Mouse (Mus musculus) CH12.LX (cell line): Measurements from ENCODE around the gene Pde3a.

ENCODE experiments used
- CHD1 ChIP-seq: IDR thresholded peaks from 2 replicates; pipeline ENCODE4 v1.6.1; 2012; ENCODE audit warnings: low read depth, low read length, improper control_type of control experiment, inconsistent platforms
- CTCF ChIP-seq, 2 experiments: IDR thresholded peaks in 1 of 2; conservative IDR thresholded peaks in 1 of 2; 2 replicates each; pipeline ENCODE4 v1.5.1; 2011 to 2012; ENCODE audit warnings: low read depth in 2 of 2, low read length in 2 of 2, improper control_type of control experiment in 1 of 2, inconsistent platforms in 1 of 2, mild to moderate bottlenecking in 1 of 2, moderate library complexity in 1 of 2
- E2F4 ChIP-seq: IDR thresholded peaks from 2 replicates; pipeline ENCODE4 v1.6.1; 2011; ENCODE audit warnings: low read depth, low read length, improper control_type of control experiment; ENCODE audit not compliant: insufficient replicate concordance
- ELF1 ChIP-seq: IDR thresholded peaks from 2 replicates; pipeline ENCODE4 v1.6.1; 2014; ENCODE audit warnings: low read depth, mild to moderate bottlenecking, inconsistent platforms, low read length, improper control_type of control experiment
- EP300 ChIP-seq: IDR thresholded peaks from 2 replicates; pipeline ENCODE4 v1.6.1; 2011; ENCODE audit warnings: low read length, improper control_type of control experiment
- JUND ChIP-seq: conservative IDR thresholded peaks from 2 replicates; pipeline ENCODE4 v1.6.1; 2011; ENCODE audit warnings: low read depth, low read length, improper control_type of control experiment
- MAX ChIP-seq: IDR thresholded peaks from 2 replicates; pipeline ENCODE4 v1.6.1; 2011; ENCODE audit warnings: low read length, improper control_type of control experiment
- MAZ ChIP-seq: IDR thresholded peaks from 2 replicates; pipeline ENCODE4 v1.6.1; 2012; ENCODE audit warnings: low read depth, mild to moderate bottlenecking, inconsistent platforms, low read length, improper control_type of control experiment, moderate library complexity
- POLR2AphosphoS2 ChIP-seq: IDR thresholded peaks from 2 replicates; pipeline ENCODE4 v1.6.1; 2011; ENCODE audit warnings: low read depth, low read length, improper control_type of control experiment
- RAD21 ChIP-seq: IDR thresholded peaks from 2 replicates; pipeline ENCODE4 v1.6.1; 2011; ENCODE audit warnings: low read depth, mild to moderate bottlenecking, low read length, improper control_type of control experiment, moderate library complexity
- TCF12 ChIP-seq: IDR thresholded peaks from 2 replicates; pipeline ENCODE4 v1.6.1; 2014; ENCODE audit warnings: low read depth, mild to moderate bottlenecking, inconsistent platforms, low read length, improper control_type of control experiment
- ZC3H11A ChIP-seq: IDR thresholded peaks from 2 replicates; pipeline ENCODE4 v1.6.1; 2012; ENCODE audit warnings: low read depth, mild to moderate bottlenecking, inconsistent platforms, low read length, improper control_type of control experiment

DNA sequence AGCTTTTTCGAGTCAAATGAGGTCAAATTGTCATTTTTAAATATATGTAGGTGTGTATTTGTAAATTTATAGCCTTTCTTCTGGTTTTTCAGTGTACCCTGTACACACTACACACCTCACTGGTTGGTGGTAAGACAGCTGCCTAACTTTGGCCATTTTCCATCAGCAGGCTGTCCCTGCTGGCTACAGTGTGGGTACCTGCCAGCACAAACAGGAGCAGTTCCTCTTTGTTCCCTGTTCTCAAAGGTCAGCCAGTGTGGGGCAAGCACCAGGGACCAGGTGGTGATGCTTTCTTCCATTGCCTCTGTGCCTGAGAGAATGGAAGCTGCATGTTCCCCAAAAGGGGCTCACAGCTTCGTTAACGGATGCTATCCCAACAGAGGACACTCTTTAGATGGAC, 28.0 kb upstream of the Pde3a start:
- TF ChIP-seq CTCF (conservative IDR thresholded peaks at IDR 0.05 in 1 of 2, IDR thresholded peaks at IDR 0.05 in 1 of 2; ENCODE audit: low read depth in 2 of 2, low read length in 2 of 2) (no peak), MAZ (no peak), ZC3H11A (no peak), MAX (no peak), ELF1 (no peak), EP300 (no peak), JUND (no peak), TCF12 (no peak), E2F4 (no peak), CHD1 (no peak), POLR2AphosphoS2 (no peak), RAD21 (no peak)
